In genomic region chr11:102946265-102946991, GRCm38 (mm10) we compare ENCODE assay signal across 8 mouse cellular contexts. TPM values are rescaled to one million over a fixed set of nuclear protein-coding genes. Genes with fewer than 3 reads are reported as not detected.
DNase-seq lines count a peak whose midpoint lies in the region; ATAC-seq lines count a peak whose summit lies in the region.

Gene C1ql1, minus strand, starts transcription at chr11:102946688.

- H3K9me3 ChIP-seq in megakaryocyte, embryonic 14.5 days = 0 out of 2 replicates have a peak, but pooled peaks cover 4% of the 10 kb centered on the region

- H3K4me1 ChIP-seq in megakaryocyte, embryonic 14.5 days = peaks cover 62% of the 10 kb centered on the region

- H3K27me3 ChIP-seq in megakaryocyte, embryonic 14.5 days (replicated peaks) = peaks cover 99% of the 10 kb centered on the region

- peak; percentile 81 to 84 for DNase-seq in adrenal gland, adult 18-20 months (ENCODE audit: low spot score in 2 of 2)
- peak; percentile 95 for DNase-seq in embryo, embryonic 10 days (ENCODE audit: low spot score)
- peak; percentile 90 for DNase-seq in gastrocnemius, postnatal 25 days
- DNase-seq in left cerebral cortex, postnatal 10 days (ENCODE audit: extremely low spot score in 1 of 2, low spot score in 2 of 2) = peak; percentile 50 to 90
- peak; percentile 62 for DNase-seq in right cerebral cortex, adult 18-20 months
- DNase-seq in urinary bladder, adult 2 months (ENCODE audit: low spot score) = peak; percentile 71

- intact Hi-C loops in left cerebral cortex, postnatal 10 days (cut with DNase I) = loop anchor here (5.0 kb wide), 1 partner anchor 46 kb away; no protein-coding TSS in a partner anchor

- peak within 1 kb of the TSS; percentile 86 for H3K4me3 ChIP-seq in megakaryocyte, embryonic 14.5 days (replicated peaks)

- ATAC-seq in inflammation-experienced regulatory T-cells, adult 6 months = peak; percentile 64

- no peaks in the 10 kb centered on the region for H3K36me3 ChIP-seq in megakaryocyte, embryonic 14.5 days (replicated peaks; ENCODE audit: low read length)

RNA-seq across cellular contexts. Expression of gene C1ql1, which starts in this region (rescaled TPM):
- total RNA-seq in adrenal gland, adult 18-20 months (2021) = 10 to 100 TPM; 49.2 to 60.0 TPM
- total RNA-seq in gastrocnemius, postnatal 25 days (2021) = under 1 TPM in 1 of 2 experiments, not detected in 1; 0.18 TPM
- polyA plus RNA-seq in inflammation-experienced regulatory T-cells, adult 6 months (2017; shearing (Covaris generic)) = not detected
- total RNA-seq in left cerebral cortex, postnatal 10 days (2021) = 10 to 100 TPM; 19.7 to 23.9 TPM
- polyA plus RNA-seq in megakaryocyte, embryonic 14.5 days (2012; ENCODE audit: insufficient read depth, low replicate concordance) = not detected in 2 replicates
- polyA plus RNA-seq in urinary bladder, adult 2 months (2012; rRNA removed) = 0.44 and 0.49 TPM in 2 replicates

Comparison
In these comparisons a context has a peak if more than half of its experiments do, and no peak if none do; other contexts are left out.
1. Peak in every context shown above with its lines: DNase-seq, ATAC-seq and H3K4me3 ChIP-seq.
2. RNA of gene C1ql1 (total RNA-seq): 49.2 to 60.0 TPM in adrenal gland, adult 18-20 months and 19.7 to 23.9 TPM in left cerebral cortex, postnatal 10 days; 0.18 TPM in gastrocnemius, postnatal 25 days; every median in the first group is over 10 times any median in the second.
3. Peak in DNase-seq in gastrocnemius, postnatal 25 days; RNA of the gene not detected or under 1 TPM.
4. Peak in ATAC-seq in inflammation-experienced regulatory T-cells, adult 6 months; RNA of the gene not detected or under 1 TPM.
5. Peak in DNase-seq in urinary bladder, adult 2 months; RNA of the gene not detected or under 1 TPM.